Mouse (Mus musculus) thymus, adult 18-20 months (tissue): ENCODE measurements around the gene Spint5.
A peak's percentile ranks its signal among the peaks of the same experiment; 100 is the strongest.

Experiments
- DNase-seq, 2 experiments: peaks; one replicate each; pipeline ENCODE4 v3.0.0; 2022; ENCODE audit warnings: mixed read lengths in 2 of 2

Gene Spint5

DNA sequence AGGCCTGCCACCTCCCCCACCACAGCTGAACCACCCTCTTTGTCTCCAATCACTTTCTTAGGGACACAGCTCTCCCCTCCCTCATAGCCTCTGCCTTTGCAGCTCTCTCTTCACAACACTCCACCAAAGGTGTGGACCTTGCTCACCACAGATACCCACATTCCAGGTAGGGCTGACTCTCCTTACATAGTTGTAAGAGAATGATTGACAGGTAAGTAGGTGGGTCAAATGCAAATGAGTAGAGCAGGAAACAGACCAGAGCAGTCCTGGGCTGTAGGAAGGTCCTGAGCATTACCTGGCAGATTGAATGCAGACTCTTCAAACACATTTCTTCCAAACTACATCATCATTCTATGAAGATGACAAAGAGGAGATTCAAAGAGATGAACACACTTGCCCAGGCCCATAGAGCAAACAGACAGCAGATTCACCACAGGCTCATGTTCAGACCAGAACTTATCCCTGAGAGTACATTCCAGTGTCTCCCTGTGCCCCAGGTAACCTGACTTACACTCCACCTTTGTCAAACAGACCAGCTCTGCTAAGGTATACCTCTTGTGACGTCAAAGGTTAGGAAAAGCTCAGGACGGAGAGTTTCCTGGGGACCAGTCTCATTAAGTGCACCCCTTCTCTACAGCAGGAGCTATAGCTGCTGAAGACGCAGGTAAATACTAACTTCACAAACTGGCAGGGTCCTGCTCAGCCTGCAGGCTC lies 22.4 kb downstream of the Spint5 start:
- DNase-seq, result no peak

- DNase-seq, result no peak
Measured at GRCm38 (mm10) chr2:164739876-164740275, 24.8 kb downstream of the Spint5 start.

DNA sequence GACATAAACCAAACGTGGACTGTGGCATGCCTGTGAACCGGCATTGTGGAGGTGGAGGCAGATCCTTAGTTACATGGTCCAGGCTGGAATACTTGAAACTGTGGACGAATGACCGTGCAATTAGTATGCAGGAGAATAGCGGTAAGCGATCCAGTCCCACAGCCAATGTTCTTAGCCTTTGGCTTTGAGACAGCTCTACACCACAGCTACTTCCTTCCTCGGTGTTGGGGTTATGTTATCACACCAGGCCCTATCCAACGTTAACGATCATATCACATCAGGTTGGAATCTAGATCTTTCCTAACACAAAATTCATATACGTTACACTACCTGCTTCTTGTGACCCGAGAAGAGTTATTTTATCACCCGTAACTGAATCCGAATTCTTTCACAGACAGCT lies 29.9 kb downstream of the Spint5 start:
- DNase-seq, result no peak

GRCm38 (mm10) chr2:164745843-164746479 lies 30.9 kb downstream of the Spint5 start, which contains the start of the genes Wfdc3 and Dnttip1:
Wfdc3 (minus strand) TSS chr2:164745931.
Dnttip1 (plus strand) TSS chr2:164745983.
- DNase-seq, result peak; percentile 92

DNA sequence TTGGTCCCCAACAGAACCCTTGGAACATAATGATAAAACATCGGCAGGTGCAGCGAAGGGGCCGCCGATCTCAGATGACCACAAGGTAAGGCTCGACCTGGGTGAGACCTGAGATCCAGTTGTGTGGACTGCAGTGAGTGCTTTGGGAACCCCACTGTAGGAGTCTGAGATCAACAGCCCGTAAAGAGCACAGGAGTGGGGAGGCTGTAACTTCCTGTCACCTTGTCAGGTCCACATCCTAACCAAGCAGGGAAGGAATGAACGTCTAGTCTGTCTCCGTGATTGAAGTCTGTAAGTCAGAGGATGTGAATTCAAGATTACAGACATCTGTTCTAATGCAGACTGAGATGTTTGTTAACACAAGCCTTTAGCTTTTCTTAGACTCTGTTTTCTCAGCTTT lies 31.6 kb downstream of the Spint5 start:
- DNase-seq, result peak in 1 of 2 experiments; percentile 18

DNA sequence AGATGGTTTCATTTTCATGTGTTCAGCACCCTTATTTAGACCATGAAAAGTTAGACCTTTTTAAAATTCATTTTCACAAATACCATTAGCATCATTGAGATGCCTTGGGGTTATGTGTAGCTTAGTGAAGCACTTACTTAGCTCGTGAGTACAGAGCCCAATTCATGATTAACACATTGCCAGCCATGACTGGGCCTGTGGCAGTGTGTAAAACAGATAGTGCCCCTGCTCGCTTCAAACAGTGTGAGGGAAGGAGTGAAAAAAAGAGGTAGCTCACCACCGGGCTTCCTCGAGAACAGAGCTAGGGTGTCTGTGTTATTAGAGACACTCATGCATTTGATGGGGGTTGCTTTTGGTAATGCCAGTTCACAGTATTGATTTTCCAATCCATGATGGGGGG lies 33.1 kb downstream of the Spint5 start:
- DNase-seq, result no peak

- no peak for DNase-seq
Measured at GRCm38 (mm10) chr2:164748991-164749390, 33.9 kb downstream of the Spint5 start.

DNA sequence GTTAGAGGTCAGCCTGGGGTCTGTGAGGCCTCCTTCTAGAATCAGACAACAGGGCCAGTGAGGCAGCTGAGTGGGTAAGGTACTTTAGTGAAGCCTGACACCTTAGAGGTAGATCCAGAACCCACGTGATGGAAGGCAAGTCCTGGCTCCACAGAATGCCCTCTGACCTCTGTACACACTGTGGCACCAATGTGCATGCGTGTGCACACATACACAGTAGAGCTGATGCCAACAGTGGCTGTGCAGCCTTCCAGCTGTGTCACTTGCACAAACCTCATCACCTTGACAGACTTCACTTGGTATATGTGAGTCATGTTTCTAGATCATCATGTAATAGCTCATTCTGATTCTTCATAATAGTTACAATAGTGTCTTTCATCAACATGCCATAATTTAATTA lies 37.3 kb downstream of the Spint5 start:
- no peak for DNase-seq

- DNase-seq, result no peak
Measured at GRCm38 (mm10) chr2:164754105-164754504, 39.0 kb downstream of the Spint5 start.

- DNase-seq, result no peak
Measured at GRCm38 (mm10) chr2:164754800-164755199, 39.7 kb downstream of the Spint5 start.

DNA sequence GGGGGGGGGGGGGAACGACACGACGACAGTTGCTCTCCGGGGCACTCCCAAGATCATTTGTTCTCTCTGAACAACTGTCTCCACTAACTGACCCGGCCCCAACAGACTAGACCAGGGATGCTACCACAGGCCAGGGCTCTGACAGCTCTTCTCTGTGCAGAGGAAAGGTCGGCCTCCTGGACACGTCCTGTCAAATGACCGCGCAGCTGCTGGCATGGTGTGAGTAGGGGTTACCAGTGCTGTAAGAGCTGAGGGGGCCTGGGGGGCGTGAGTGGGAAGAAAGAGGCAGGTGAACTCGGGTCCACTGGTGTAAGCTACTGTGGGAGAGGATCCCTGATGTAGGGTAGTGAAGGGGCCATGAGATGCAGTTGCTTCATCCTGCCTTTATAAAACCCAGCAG lies 42.7 kb downstream of the Spint5 start:
- DNase-seq, result no peak

- no peak for DNase-seq
Measured at GRCm38 (mm10) chr2:164758692-164759091, 43.6 kb downstream of the Spint5 start.

DNA sequence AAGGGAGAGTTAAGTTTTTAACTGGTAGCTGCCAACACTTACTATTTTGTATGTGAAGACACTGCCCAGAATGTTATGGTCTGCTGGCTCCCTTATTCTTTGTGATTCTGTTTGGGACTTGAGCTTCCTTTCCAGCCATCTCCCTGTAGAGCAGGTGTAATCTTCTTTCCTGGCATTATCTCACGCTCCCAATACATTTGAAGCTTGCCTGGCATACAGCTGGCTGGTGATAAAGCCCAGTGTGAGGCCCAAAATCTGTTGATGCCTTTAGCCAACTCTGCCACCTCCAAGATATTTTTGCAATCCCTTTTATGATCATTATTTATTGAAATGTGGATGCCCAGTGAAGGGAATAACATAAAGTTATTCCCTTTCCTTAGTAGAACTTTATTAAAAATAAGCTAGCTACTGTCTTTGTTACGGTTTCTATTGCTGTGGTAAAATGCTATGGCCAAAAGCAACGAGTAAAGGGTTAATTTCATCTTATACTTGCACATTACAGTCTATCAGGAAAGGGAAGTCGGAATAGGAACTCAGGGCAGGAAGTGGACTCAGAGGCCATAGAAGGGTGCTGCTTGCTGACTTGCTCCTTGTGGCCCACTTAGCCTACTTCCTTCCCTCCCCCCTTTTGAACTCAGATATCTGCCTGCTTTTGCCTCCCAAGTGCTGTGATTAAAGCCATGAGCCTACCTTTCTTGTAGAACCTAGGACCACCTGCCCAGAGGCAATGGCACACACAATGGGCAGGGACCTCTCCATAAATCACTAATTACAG lies 45.1 kb downstream of the Spint5 start:
- DNase-seq, result no peak

- no peak for DNase-seq
Measured at GRCm38 (mm10) chr2:164761502-164761901, 46.4 kb downstream of the Spint5 start.

- no peak for DNase-seq
Measured at GRCm38 (mm10) chr2:164761971-164762370, 46.9 kb downstream of the Spint5 start.

GRCm38 (mm10) chr2:164762593-164762992 lies 47.5 kb downstream of the Spint5 start:
- no peak for DNase-seq

- no peak for DNase-seq
Measured at GRCm38 (mm10) chr2:164765841-164766240, 50.7 kb downstream of the Spint5 start.
